Mouse (Mus musculus): ENCODE data around the gene Tnfrsf1b.

Gene Tnfrsf1b

GRCm38 (mm10) chr4:145246173-145247011 lies at the start of gene Tnfrsf1b:
Gene Tnfrsf1b (minus strand): TSS chr4:145246870.
- DNase-seq: peak; percentile 99

GRCm38 (mm10) chr4:145295589-145296300 lies 49.1 kb upstream of the Tnfrsf1b start:
- DNase-seq: no peak

- no peak for DNase-seq
Observed at GRCm38 (mm10) chr4:145294588-145294987, 47.9 kb upstream of the Tnfrsf1b start.

DNA sequence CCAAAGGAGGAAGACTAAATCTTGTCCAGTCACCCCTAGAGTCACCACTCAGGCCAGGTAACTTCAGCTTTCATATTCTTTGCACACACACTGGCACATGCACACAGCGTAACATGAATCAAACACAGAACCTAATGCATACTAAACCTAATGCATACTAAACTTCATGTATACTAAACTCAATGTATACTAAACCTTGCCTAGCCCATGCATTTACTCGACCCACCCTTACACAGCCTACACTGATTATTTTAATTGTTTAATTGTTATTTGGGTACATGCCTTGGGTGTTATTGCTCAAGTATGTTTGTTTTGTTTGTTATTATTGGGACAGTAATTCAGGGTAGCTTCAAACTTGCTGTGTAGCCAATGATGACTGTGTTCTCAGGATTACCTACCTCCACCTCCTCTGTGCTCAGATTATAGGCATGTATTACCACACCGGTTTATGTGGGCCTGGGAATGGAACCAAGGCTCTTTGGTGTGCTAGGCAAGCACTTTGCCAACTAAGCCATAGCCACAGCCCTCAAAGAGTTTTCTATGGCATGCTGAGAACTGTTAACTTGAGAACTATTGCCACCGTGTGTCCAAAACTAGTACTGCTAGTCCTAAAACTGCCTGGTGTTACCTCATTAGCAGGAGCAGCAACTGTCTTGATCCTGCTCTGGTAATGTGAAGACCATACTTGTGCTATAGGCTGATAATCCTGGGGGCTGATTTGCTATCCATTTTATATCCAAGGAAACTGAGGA lies 39.9 kb upstream of the Tnfrsf1b start:
- DNase-seq: peak; percentile 92

DNA sequence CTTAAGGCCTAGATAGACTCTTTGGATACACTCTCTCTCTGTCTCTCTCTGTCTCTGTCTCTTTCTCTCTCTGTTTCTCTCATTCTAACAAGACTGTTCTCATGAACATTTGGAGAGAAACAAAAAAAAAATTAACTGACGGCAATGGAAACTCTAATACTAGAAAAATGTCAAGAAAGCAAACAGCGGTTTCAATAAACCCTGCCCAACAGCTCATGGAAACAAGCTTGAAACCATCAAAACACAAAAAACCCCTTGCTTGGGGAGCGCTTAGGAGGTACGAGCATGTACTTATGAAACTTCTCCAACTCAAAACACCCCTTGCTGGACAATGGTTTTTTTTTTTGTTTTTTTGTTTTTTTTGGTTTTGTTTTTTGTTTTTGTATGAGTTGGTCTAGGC lies 38.0 kb upstream of the Tnfrsf1b start:
- DNase-seq: no peak

- DNase-seq: no peak
Observed at GRCm38 (mm10) chr4:145283441-145283840, 36.8 kb upstream of the Tnfrsf1b start.

DNA sequence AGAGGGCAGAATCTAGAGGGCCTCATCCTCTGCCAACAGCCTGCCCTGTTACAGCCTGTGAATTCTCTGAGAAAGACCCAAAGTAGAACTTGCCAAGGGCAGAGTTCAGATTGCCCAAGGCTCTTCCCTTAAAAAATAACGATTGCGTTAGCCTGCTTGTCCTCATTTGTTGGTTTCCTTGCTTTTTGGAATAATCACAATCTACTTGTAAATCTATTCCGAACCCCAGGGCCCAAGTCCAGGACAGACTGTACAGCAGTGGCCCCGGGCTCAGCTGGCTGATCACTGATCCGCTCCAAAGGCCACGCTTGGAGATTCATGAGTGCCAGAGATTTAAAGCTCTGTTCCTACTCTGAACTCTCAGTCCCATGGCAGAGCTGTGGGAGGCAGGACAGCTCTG lies 34.3 kb upstream of the Tnfrsf1b start:
- peak; percentile 96 for DNase-seq

GRCm38 (mm10) chr4:145278724-145279370 lies 32.2 kb upstream of the Tnfrsf1b start:
- peak; percentile 93 for DNase-seq

- DNase-seq: no peak
Observed at GRCm38 (mm10) chr4:145278231-145278630, 31.6 kb upstream of the Tnfrsf1b start.

- peak; percentile 91 for DNase-seq
Observed at GRCm38 (mm10) chr4:145276368-145277249, 29.9 kb upstream of the Tnfrsf1b start.

DNA sequence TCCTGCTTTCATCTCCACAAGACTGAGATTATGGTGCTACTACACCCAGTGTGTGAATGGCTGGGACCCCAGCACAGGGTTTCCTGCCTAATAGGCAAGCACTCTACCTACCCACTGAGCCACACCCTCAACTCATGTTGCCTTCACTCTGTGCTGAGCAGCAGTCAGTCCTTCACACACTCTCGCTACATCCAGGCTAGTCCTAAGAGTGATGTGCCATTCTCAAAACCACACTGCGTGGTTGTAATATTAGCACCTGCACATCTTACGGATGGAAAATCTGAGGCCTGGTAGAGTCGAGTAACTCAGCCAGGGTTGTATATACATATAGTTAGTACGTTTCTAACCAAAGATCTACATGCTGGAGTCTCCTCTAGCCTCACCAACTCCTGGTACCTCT lies 28.2 kb upstream of the Tnfrsf1b start:
- no peak for DNase-seq

DNA sequence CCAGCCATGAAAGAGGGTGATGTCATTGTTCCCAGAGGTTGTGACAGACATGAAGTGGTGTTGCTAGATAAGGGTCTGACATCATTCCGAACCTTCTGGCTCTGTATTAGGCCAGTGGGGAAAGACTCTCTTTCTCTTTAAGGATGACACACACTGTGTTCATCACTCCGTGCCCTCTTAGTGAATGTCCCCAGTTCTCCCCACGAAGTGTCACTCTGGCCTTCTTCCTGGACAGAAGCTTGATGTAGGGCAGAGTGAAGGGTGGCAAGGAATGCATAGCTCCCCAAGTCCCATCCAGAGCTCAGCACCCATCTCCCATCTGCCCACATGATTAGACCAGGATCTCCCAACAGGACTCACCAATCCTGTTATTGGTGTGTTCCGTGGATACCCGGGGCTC lies 27.3 kb upstream of the Tnfrsf1b start:
- DNase-seq: peak; percentile 83

GRCm38 (mm10) chr4:145272763-145273162 lies 26.1 kb upstream of the Tnfrsf1b start:
- DNase-seq: peak; percentile 98

- DNase-seq: no peak
Observed at GRCm38 (mm10) chr4:145271634-145272033, 25.0 kb upstream of the Tnfrsf1b start.

- DNase-seq: peak; percentile 98
Observed at GRCm38 (mm10) chr4:145270136-145270535, 23.5 kb upstream of the Tnfrsf1b start.

DNA sequence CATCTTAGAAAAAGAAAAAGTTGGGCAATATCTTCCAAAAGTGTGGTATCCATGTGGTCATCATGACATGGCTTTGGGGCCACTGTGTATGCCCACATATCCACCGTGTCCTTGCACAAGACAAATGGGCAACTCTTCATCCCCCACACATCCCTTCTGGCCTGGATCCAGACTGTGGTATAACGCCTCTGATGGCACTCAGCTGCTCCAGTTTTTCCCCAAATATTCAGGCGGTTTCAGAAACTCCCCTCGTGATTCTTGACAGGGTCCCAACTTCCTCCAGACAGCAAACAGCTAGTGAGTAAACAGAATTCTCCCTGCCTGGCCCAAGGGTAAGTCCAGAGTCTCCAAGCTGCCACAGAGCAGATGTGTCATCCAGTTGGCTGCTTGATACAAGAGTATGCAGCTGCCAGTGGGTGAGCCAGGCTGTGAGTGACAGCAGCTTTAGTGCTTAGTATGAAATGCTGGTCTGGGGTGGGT lies 21.0 kb upstream of the Tnfrsf1b start:
- peak; percentile 97 for DNase-seq

DNA sequence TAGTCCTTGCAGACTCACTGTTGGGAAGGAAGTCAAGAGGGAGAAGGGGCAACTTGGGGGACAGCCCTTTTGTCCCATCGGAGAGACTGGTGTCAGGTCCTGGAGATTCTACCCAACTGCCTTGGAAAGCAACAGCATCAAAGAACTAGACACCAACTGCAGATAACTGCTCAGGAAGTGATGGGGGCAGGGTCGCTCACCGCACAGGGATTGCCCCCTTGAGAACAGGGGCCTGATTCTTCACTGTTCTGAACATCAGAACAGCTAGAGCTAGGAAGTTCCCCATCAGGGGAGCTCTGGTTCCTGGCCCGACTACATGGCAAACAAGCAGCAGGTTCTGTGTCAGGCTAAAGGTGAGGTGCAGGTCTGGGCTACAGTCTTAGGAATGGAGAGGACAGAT lies 19.8 kb upstream of the Tnfrsf1b start:
- no peak for DNase-seq

DNA sequence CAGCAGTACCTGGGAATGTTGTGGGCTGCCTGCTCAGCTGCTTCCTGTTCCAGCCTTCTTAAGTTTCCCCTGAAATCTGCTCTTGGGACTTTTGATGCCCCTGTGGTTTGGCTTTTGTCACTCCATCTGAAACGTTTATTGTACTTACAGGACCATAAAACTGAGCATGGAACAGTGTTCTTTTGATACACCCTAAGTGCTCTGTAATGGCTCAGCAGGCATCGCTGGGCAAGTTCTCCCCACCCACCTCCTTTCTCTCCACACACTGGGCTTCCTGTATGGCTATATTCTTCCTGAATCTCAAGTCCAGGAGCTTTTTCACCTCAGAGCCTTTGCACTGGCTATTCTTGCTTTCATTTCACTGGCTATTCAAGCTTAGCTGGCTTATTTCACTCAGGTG lies 18.1 kb upstream of the Tnfrsf1b start:
- no peak for DNase-seq

- DNase-seq: no peak
Observed at GRCm38 (mm10) chr4:145263583-145263982, 16.9 kb upstream of the Tnfrsf1b start.

DNA sequence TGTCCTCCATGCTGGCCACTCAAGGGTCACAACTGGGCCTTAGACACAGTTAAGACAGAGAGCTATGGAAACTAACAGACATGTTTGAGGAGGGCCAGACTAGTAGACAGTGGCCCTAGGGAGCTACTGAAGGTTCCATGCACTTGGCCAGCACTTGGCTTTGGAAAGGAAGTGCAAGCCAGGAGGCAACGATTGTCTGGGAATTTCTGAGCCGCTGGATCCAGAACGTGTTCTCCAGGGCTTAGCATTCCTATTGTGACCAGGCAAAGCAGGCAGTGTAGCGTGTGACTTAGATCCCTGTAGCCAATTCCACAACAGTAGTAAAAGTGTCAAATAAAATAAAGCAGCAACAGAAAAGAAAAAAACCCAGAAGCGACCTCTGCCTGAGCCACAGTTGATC lies 14.1 kb upstream of the Tnfrsf1b start:
- peak; percentile 93 for DNase-seq

DNA sequence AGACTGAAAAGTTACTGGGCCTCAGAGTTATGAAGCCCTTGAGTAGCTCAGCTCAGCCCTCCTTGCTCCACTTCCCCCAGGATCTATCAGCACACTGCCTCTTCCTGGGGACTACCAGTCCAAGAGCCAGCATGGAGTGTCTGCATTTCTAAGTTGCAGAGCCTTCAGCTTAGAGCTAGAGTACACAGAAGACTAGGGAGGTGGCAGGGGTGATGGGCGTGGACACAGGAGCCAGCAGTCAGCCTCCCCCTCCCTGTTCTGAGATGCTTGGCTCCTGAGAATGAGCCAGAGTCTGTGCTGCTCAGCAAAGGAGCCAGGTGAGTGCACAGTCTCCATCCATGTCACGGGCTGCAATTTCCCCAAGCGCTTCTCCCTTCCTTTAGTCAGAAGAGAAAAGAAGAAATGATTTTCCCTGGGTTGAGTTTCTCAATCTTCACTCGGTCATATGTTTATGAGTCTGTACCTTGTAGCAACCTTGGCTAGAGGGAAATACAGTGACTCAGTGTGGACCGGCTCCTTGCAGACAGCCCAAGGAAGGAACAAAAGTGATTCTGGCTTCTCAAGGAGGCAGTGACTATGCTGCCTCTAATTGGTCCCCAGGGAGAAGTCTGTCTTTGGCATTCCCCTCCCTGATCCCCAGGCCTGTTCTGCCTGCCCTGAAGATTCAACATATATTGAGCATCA lies 11.2 kb upstream of the Tnfrsf1b start:
- DNase-seq: peak; percentile 83

Data from heart, adult 11 months (tissue).